Mouse (Mus musculus) B cell, adult 2 months (primary cell): ENCODE results near the gene Morn1.
"Not testable (repeated sequence)": the region's sequence is repeated elsewhere in the genome, so short reads cannot be mapped to it uniquely, and the experiment has no call there.

Experiments
- DNase-seq, 2 experiments: peaks; one replicate each; pipeline ENCODE4 v3.0.0; 2022

Morn1 gene

DNA sequence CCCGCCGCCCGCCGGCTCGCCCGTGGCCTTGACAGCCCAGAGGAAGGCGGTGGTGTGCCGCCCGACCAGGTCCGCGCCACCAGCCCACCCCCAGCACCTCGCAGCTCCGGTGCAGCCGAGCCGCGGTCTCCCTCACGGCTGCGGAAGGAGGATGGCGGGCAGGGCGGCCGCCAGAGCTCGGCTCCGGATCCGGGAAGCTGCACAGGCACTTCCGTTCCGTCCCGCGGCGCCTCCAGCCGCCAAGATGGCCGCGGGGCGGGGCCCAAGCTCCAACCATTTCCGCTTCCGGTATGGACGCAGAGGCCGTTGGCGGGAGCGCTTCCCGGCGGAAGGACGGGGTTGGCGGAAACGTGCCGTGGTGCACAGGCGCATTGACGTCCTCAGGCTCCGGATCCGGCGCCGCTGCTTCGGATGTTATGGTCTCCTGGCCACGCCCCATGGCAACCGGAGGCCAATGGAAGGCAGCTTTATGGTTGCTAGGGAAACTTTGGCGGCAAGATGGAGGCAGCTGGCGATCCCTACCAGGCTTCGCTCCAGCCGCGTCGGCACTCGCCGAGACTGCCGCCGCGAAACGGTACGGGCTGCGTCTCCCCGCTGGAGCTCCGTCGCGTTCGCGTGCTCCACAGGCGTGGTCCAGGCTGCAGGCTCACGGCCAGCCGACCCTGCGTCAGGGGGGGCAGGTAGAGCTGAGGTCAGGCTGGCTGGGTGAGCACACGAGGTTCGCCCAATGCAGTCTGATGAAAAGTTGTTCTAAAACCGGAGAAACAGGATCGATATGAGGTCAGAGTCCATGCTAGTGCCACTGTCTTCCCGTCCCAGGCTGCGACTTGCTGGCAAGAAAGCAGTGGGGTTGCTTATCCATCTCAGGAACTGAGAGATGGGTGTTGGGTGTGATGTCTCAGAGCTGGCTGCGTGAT, at the start of gene Morn1, which contains the start of gene Rer1:
TSS of gene Morn1 (plus strand) at position 470 of the 917 bp plus-strand sequence.
TSS of gene Rer1 (minus strand) at position 275 of the 917 bp plus-strand sequence.
- peak; percentile 100 for DNase-seq

DNA sequence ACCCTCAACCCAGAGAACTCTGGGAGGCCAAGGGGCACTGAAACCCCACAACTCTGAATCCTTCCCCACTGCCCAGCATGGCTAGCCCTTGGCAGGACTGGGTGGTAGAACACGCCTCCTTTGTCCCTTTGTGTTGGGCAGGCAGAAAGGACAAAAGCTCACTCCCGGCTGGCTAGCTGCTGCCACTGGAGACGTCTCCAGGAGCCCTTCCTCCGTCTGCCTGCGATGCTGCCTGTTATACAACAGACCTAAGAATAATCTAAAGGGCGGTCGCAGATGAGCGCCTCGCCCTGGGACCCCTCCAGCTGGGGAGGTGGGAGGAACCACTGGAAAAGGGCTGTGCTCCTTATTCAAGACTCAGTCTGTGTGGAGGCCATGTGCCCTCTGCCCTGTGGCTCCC, 46.2 kb upstream of the Morn1 start:
- DNase-seq, result no peak

DNA sequence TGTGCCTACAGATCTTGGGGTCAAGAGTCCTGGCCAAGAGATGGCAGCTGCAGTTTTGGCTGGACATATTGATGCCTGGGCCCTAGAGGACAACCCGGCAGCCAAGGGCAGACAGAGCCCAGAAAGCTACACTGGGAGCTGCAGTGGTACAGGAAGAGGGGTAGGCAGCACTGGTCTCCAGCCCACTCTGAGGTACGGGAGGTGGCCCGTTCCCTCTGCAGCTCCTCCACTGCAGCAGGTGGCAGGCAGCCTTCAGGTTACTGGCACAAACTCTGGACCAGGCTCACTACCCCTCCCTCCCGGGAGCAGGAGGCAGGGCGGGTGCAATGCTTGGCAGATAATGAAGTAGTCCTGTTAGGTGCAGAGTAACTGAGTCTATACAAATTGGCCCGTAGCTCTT, 45.7 kb upstream of the Morn1 start:
- DNase-seq, result no peak

DNA sequence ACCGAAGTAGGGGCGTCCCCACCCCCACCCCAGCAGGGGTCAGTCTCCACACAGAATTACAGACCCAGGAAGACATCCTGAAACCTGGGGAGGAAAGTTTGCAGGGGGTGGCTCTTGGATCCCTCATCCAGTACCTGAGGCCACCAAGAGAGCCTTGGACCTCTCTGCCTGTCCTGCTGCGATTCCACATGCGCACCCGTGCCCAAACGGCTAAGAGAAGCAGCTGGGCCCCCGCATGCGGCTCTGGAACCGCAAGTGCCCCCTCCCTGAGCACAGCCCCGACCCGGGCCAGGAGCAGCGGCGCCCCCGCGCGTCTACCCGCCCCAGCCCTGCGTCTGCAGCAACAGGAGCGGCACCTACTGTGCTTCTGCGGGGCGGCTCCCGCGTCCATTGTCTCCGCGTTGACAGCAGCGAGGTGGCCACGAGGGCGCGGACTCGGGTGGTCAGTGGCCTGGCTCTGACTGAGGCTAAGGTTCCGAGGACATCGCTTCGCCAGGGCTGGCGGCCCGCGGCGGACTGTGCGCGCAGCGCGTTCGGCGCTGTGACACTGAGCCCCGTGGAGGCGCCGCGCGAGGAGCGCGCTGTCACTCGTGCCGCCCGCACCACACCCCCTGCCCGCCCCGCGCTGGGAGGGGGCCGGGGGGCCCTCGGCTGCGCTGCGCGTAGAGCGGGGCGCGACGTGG, 43.6 kb upstream of the Morn1 start:
- DNase-seq, result no peak

DNA sequence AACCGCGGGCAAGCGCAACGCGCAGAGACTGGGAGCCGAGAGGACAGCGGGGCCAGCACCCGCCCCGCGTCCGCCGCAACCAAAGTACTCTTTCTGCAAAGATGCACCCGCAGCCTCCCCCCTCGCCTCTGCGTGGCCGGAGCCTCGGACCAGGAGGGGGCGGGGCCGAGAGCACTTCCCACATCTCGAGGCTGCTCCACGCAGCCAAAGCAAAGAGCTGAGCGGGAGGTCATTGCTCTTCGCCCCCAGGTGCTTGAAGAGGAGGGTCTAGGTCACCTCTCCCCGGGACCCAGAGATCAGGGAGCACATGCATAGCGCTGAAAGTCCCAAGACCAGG, 43.1 kb upstream of the Morn1 start:
- no peak for DNase-seq

DNA sequence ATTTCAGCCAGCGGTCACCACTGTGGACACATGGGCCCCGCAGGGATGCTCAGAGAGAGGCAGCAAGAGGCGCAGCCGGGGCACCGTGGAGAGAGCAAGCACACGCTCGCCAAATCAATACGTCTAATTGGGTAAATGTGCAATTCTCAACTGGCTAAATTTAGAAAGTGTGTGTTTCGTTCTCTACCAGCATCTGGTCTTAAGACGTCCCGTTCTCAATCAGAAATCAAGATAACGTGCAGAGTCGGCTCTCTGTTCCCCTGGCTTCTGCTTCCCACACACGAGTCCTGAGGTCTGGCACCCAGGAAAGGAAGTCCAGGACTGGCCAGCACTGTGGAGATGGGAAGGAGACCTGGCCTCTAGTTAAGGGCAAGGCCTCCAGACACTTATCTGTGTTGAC, 39.7 kb upstream of the Morn1 start:
- no peak for DNase-seq

DNA sequence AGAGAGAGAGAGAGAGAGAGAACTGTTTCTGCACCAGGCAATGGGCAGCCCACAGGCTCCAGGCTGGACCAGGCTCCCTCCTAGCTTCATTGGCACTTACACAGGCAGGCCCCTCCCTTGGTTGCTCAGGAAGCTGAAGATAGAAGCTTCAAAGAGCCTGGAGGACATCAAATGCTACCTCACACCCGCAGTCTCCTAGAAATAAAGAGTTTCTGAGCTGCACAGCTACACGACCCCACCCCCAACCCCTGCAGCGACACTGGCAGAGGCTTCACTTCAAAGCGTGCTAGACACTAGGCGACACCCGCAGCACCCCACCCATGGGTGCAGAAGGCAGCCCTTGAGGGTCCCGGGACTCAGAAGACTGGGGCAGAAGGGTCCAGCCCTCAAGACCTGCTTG, 36.3 kb upstream of the Morn1 start:
- DNase-seq, result no peak

DNA sequence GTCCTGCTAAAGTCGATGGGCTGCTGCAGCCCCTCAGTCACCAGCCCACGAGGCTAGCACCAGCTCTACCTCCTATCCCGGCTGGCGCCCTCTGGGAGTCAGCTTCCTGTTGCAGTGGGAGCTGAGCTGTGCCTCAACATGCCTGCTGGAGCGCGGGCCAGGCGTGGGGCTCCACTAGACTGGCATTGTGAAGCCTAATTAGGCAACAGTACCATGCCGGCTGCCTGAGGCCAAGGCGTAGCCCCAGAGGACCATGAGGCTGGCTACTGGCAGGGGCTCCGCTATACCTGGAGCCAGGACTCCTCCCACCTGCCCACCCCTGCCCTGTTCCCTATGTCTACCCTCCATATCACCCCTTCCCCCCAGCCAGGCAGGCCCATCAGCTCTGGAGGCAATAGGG, 29.7 kb upstream of the Morn1 start, which contains the start of gene Plch2:
TSS of gene Plch2 (minus strand) at position 61 of the 400 bp plus-strand sequence.
- DNase-seq, result no peak

DNA sequence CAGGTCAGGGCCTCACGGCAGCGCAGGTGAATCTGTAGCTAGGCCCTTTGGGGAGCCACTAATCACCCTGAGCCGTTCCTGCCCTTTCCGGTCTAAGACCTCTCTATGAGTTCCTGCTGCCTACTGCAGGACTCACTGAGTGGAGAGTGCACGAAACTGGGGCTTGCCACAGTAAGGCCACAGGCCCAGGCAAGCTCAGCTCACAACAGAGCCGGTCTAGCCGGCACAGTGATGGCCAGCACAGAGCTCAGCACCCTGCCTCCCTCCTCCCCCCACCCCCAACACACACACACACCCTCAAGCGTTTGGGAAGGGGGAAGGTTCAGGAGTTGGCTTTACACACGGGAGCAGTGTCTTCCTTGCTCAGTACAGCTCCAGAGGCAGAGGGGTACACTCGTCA, 28.1 kb upstream of the Morn1 start:
- no peak for DNase-seq

DNA sequence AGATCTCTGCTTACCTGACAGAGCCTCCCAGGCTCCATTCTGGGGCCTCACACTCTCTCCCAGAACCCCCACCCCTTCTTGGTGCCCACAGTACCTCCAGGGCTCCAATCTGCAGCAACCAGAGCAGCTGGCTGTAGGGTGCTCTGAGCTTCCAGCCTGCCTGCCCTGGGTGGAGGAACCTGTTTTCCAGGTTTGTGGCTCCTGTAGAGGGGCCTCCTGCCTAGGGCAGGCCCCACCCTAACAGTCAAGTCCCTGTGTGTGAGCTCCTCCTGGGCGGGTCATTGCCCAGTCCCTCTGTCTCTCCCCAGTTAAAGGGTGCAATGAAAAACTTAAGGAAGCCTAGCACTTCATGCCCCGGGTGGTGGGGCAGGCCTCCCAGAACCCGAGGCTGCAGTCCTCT, 22.5 kb upstream of the Morn1 start:
- DNase-seq, result no peak

DNA sequence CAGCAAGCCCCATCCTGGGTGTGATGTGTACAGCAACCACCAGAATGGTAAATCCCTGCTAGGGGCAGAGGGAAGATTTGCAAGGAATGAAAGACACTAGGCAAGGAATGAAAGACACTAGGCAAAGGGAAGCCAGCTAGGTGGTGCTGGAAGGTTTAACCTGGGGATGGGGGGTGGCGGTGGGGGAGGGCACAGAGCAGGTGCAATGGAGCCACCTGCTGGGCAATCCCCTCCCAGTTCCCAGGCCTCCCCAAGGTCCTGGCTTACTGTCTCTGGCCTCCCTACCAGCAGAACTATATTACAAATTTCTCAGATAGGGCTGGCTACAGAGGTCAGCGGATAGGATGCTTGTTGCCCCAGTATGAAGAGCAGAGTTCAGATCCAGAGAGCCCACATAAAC, 21.9 kb upstream of the Morn1 start:
- no peak for DNase-seq

DNA sequence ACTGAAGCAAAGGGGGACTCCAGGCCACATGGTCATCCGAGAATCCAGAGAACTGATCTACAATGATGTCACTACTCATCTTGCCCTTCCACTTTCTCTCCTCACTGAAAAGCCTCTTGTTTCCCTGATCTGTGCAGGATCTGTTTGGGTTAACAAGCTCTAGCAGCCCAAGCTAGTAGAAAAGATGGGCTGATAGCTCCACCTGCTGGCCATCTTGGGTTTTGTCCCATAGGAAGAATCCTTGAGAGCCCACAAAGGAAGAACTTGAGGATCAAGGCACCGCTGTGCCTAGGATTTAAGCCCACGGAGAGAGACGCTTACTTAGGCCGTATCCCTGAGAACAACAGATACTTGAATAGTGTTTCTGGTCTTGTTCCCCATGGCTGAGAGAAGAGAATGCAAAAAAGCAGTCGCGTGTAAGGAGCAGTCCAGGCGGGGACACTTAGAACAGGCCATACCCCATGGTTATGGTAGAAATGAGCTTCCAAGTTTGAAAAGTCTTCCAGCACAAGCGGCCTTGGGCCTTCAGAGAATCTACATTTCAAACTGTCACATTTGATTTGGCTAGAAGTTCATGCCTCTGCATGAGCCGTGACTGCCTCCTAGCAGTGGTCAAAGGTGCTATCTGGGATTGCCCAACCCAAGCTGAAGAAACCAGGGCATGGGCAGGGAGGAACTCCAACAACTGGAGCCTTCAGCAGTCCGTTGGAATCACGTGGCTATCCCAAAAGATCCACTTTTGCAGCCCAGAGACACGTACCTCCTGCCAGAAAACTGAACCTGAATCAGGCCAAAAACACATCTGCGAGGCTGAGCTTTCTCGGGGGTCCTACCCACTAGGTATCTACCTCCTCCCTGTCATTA, 20.2 kb upstream of the Morn1 start:
- peak; percentile 85 for DNase-seq

DNA sequence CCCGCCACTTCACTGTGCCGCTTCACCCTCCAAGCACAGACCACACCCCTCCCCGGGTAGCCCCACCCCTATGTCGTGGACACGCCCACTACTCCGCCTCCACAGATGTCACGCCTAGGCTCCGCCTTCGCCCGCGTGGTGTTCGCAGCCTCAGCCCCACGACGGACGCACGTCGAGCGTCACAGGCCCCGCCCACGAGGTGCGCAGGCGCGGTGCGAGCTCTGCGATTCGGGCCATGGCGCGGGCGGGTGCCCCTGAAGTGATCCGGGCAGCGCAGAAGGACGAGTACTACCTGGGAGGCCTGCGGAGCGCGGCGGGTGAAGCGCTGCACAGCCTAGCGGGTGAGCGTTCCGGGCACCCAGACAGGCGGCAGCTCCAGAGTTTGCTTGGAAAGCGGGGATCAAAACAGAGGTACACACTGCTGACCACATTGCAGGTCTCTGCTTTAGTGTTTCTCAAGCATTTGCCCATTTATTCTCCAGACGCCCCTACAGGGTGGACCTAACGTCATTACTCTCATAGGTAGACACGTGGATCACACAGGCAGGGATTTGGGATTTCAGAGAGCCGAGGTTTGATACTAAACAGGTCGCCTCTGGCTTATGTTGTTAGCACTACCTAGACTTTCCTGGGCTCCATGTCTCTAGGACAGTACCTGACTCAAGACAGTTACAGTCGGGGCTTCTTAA, 19.4 kb upstream of the Morn1 start, which contains the start of gene Pex10:
TSS of gene Pex10 (plus strand) at position 183 of the 689 bp plus-strand sequence.
- peak; percentile 99 for DNase-seq

DNA sequence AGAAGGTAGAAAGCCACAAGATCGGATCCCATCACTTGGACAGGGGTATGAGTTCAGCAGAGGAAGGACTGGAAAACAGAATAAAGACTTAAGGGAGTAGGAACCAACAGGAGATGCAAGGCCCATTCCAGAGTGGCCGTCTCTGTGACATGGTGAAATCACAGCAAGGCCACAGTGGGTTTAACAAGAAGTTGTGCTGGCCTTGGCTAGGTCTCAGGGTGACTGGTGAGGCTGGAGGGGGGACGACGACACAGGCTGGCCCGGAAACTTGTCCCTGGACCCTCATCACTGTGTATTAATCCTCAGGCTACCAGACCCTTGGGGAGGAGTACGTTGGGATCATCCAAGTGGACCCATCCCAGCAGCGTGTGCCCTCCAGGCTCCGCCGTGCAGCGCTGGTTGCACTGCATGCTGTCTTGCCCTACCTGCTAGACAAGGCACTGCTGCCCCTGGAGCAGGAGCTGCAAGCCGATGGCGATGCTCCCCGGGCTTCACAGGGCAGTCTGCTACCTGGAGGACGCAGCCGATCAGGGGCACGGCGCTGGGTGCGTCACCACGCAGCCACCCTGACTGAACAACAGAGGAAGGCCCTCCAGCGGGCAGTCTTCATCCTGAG, 17.9 kb upstream of the Morn1 start:
- DNase-seq, result no peak

DNA sequence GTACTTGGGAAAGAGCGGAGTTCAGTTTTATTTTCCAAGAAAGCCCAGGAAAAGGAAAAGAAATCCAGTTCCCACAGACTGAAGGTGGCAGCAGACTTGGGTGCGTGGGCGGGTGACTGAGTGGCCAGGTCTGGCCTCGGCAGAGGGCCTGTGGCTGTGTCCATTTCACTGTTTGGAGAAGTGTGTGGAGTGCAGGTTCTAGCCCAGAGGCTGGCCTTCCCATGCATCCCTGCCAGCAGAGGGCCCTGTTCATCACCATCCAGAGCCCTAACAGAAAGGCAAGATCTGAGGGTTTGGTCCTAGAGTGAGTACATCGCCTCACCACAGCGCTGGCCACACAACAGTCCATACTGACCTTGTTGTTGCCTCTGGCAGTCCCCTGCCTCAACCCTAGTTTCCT, 17.2 kb upstream of the Morn1 start:
- DNase-seq, result peak in 1 of 2 experiments; percentile 21

DNA sequence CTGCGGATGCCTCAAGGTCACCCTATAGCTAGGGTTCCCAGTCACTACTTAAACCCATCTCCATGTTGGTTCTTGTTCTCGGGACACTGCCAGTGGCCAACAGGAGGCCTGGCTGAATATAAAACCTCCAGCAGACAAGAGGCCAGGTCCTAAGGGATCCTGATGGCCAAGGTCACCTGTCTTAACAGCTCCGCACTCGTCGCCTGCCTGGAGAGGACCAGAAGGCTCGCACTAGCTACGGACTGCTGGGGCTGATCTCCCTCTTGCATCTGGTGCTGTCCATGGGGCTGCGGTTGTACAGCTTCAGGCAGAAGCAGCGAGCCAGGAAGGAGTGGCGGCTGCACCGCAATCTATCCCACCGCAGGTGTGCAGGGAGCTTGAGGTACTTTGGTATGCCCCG, 16.2 kb upstream of the Morn1 start:
- no peak for DNase-seq

DNA sequence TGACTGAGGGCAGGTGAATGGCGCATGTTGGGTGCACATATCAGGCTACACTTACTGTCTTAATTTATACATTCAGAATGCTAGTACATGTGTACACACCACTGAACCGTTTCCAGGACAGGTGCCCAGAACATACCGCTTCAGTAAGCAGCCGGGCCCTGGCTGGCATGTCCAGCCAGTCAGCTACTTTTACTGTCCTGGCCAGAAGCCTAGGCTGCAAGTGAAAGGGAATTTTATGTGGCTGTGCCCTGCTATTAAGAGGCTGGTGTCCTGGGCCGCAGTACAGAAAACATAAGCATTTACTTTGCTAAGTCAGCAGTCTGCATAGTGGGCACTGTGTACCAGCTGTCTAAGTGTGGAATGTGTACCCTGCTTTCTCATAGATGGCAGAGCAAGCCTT, 15.5 kb upstream of the Morn1 start:
- no peak for DNase-seq

DNA sequence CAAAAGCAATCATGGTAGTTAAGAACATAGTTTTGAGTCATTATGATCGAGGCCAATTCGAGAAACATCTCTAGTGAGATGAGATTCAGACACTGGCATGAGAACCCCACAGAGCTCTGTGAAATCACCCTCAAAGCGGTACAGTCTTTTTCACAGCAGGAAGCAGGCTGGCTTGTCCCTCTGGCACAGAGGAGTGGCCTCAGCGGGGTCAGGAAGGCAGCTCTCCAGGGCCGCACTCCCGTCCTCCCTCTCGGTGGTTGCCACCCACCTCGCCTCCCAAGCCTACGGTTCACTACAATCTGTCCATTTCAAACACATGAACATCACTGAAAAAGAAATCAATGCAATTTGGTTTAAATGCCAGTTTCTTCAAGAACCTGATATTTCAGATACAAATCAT, 12.0 kb upstream of the Morn1 start:
- no peak for DNase-seq

DNA sequence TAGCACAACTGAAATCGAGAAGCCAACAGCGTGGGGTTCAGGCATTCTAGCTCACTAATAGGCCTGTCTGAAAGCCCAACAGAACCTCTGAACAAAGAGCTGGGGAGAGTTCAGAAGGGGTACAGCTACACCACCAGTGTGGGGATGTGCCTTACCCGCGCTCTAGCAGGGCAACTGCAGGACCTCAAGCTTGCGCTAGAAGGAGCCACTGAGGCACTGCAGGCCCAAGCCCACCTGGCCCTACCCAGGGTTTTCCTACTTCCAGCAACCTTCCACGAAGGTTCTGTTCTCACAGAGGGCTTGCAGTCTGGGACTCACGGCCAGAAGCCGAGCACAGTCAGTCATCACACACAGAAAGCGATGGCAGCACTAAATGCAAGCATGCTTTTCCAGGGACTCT, 11.2 kb upstream of the Morn1 start:
- DNase-seq, result no peak

DNA sequence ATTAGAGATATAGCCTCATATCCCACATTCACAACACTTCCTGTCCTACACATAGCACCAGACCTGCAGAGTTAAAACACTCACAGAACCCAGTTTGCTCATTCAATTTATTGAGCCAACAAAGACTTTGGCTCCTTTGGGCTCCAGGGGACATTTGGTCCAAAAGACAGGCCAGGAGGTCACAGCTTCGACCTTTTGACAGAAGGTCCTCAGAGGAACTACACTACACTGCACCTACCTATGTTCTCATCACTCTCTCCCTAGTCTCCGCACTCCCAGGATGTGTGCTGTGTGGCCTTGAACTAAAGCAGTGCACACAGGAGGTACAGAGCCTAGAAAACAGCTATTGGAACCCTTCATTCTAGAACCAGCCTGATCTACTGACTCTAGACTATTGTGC, 10.6 kb upstream of the Morn1 start:
- DNase-seq, result no peak

DNA sequence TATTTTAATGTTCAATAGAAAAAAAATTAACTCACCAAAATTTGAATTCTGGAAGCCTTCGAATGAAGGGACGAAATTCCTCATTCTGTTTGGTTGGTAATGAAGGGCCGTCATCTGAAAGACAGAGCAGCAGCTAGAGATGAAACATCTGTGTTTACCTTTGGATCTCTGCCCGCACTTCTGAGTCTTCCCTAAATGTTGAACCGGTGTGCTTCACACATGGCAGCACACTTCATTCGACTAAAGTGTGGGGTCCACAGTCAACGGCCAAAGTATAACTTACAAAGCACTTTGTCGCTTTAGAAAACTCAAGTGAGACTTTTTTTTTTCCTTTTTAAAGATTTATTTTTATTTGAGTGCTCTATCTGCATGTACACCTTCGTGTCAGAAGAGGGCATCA, 9.7 kb upstream of the Morn1 start:
- DNase-seq, result no peak

DNA sequence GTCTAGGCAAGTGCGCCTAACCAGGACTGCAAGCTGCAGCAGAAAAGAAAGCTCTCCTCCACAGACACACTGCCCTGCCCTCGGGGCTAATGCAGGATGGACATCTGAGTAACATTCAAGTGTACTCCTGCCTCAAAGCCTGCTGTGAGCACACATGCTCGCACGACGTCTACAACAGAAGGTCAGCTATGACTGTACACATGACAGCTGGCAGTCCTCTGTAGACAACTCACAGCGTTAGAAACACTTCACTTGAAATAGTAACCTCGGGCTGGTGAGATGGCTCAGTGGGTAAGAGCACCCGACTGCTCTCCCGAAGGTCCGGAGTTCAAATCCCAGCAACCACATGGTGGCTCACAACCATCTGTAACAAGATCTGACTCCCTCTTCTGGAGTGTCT, 7.6 kb upstream of the Morn1 start:
- not testable (repeated sequence) for DNase-seq
